Mouse (Mus musculus): ENCODE results near the gene Fbxw21.
"Not testable (repeated sequence)": the region's sequence is repeated elsewhere in the genome, so short reads cannot be mapped to it uniquely, and the experiment has no call there.

Gene Fbxw21

GRCm38 (mm10) chr9:109161941-109162340 is at the start of gene Fbxw21:
Gene Fbxw21, minus strand, starts transcription at chr9:109162041.
- DNase-seq (ENCODE audit: low spot score) = no peak

GRCm38 (mm10) chr9:109201347-109201746 is 39.5 kb upstream of the Fbxw21 start:
- not testable (repeated sequence) for DNase-seq (ENCODE audit: low spot score)

- no peak for DNase-seq (ENCODE audit: low spot score)
Measured at GRCm38 (mm10) chr9:109200349-109200748, 38.5 kb upstream of the Fbxw21 start.

- no peak for DNase-seq (ENCODE audit: low spot score)
Measured at GRCm38 (mm10) chr9:109199353-109199752, 37.5 kb upstream of the Fbxw21 start.

- DNase-seq (ENCODE audit: low spot score) = not testable (repeated sequence)
Measured at GRCm38 (mm10) chr9:109195875-109196274, 34.0 kb upstream of the Fbxw21 start, which contains the start of gene Fbxw13. Gene Fbxw13, minus strand, starts transcription at chr9:109195975.

- DNase-seq (ENCODE audit: low spot score) = no peak
Measured at GRCm38 (mm10) chr9:109177208-109177607, 15.4 kb upstream of the Fbxw21 start.

- DNase-seq (ENCODE audit: low spot score) = no peak
Measured at GRCm38 (mm10) chr9:109176301-109176700, 14.5 kb upstream of the Fbxw21 start.

- no peak for DNase-seq (ENCODE audit: low spot score)
Measured at GRCm38 (mm10) chr9:109167316-109167715, 5.5 kb upstream of the Fbxw21 start.

- not testable (repeated sequence) for DNase-seq (ENCODE audit: low spot score)
Measured at GRCm38 (mm10) chr9:109140414-109140813, 21.4 kb downstream of the Fbxw21 start.

GRCm38 (mm10) chr9:109130076-109130475 is 31.8 kb downstream of the Fbxw21 start:
- no peak for DNase-seq (ENCODE audit: low spot score)

- no peak for DNase-seq (ENCODE audit: low spot score)
Measured at GRCm38 (mm10) chr9:109128211-109128610, 33.6 kb downstream of the Fbxw21 start.

GRCm38 (mm10) chr9:109127076-109127475 is 34.8 kb downstream of the Fbxw21 start:
- DNase-seq (ENCODE audit: low spot score) = no peak

GRCm38 (mm10) chr9:109125481-109125880 is 36.4 kb downstream of the Fbxw21 start:
- no peak for DNase-seq (ENCODE audit: low spot score)

- DNase-seq (ENCODE audit: low spot score) = no peak
Measured at GRCm38 (mm10) chr9:109125043-109125442, 36.8 kb downstream of the Fbxw21 start.

GRCm38 (mm10) chr9:109124164-109124563 is 37.7 kb downstream of the Fbxw21 start:
- DNase-seq (ENCODE audit: low spot score) = no peak

- DNase-seq (ENCODE audit: low spot score) = peak; percentile 91
Measured at GRCm38 (mm10) chr9:109123266-109123665, 38.6 kb downstream of the Fbxw21 start.

GRCm38 (mm10) chr9:109122553-109123085 is 39.2 kb downstream of the Fbxw21 start:
- peak; percentile 66 for DNase-seq (ENCODE audit: low spot score)

- DNase-seq (ENCODE audit: low spot score) = no peak
Measured at GRCm38 (mm10) chr9:109120956-109121355, 40.9 kb downstream of the Fbxw21 start.

GRCm38 (mm10) chr9:109119571-109119970 is 42.3 kb downstream of the Fbxw21 start:
- no peak for DNase-seq (ENCODE audit: low spot score)

GRCm38 (mm10) chr9:109118106-109118505 is 43.7 kb downstream of the Fbxw21 start:
- no peak for DNase-seq (ENCODE audit: low spot score)

- DNase-seq (ENCODE audit: low spot score) = no peak
Measured at GRCm38 (mm10) chr9:109116205-109116604, 45.6 kb downstream of the Fbxw21 start.

- no peak for DNase-seq (ENCODE audit: low spot score)
Measured at GRCm38 (mm10) chr9:109114871-109115270, 47.0 kb downstream of the Fbxw21 start.

- no peak for DNase-seq (ENCODE audit: low spot score)
Measured at GRCm38 (mm10) chr9:109114276-109114675, 47.6 kb downstream of the Fbxw21 start.

GRCm38 (mm10) chr9:109113331-109113730 is 48.5 kb downstream of the Fbxw21 start:
- no peak for DNase-seq (ENCODE audit: low spot score)
